Mouse (Mus musculus): Measurements from ENCODE around the gene Nrxn1. TPM values are rescaled to one million over a fixed set of nuclear protein-coding genes. Genes with fewer than 3 reads are reported as not detected.

Nrxn1 gene
- polyA plus RNA-seq, 1 experiment: 0.56 TPM

- Histone ChIP-seq H3K36me3 (ENCODE audit: control insufficient read depth, insufficient read depth, low read length) (no peaks in the 10 kb centered on the region), H3K27me3 (replicated peaks; ENCODE audit: control insufficient read depth, insufficient read depth, low read length) (no peaks in the 10 kb centered on the region), H3K4me3 (ENCODE audit: insufficient read depth, low read depth, low read length) (no peak overlapping the region), H3K27ac (ENCODE audit: insufficient read depth, low read depth, low read length) (no peak overlapping the region), H3K4me1 (ENCODE audit: control insufficient read depth, insufficient read depth, low read length) (no peaks in the 10 kb centered on the region)
- DNase-seq: no peak
- 67% methylated on average over 2 of the region's 2 CpGs for WGBS
- TF ChIP-seq POLR2A (IDR thresholded peaks at IDR 0.05; ENCODE audit: low read depth, low read length): no peak
- TF ChIP-seq CTCF (conservative IDR thresholded peaks at IDR 0.05; ENCODE audit: insufficient read depth, insufficient read length, low read depth, low read length): no peak
Observed at GRCm38 (mm10) chr17:91025061-91025623, 67.7 kb downstream of the Nrxn1 start.

DNA sequence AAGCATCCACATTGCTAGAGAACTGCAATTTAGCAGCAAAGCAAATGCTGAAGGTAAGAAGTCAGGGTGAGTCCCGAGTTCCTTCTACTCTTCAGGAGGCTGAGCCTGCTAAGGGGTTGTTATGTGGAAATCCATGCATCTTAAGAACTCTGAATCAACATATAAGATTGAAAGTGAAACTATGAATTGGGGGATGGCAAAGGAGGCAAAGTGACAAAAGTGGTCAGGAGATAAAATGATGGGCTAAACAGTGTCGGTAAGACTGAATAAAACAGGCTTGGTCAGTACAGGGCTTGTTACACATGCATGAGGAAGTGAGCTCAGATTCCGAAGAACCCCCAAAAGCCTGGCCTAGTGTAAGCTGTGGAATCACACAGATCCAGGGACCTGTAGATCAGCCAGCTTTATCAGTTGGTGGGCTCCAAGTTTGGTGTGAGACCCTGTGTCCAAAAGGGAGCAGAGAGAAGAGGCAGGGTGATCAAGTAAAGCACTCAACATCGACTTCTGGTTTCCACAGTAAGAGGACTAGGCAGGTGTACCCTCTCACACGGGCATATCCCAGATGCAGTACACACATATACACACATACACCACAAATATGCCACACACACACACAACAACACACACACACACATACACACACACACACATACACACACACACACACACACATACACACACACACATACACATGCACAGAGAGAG, 85.3 kb downstream of the Nrxn1 start:
- no peak for DNase-seq
- no peak overlapping the region for H3K4me3 ChIP-seq (ENCODE audit: insufficient read depth, low read depth, low read length)
- no peaks in the 10 kb centered on the region for H3K27me3 ChIP-seq (replicated peaks; ENCODE audit: control insufficient read depth, insufficient read depth, low read length)
- no peaks in the 10 kb centered on the region for H3K36me3 ChIP-seq (ENCODE audit: control insufficient read depth, insufficient read depth, low read length)
- H3K4me1 ChIP-seq (ENCODE audit: control insufficient read depth, insufficient read depth, low read length): no peaks in the 10 kb centered on the region
- WGBS: 77% methylated on average over 5 of the region's 5 CpGs
- TF ChIP-seq CTCF (conservative IDR thresholded peaks at IDR 0.05; ENCODE audit: insufficient read depth, insufficient read length, low read depth, low read length) (no peak), POLR2A (IDR thresholded peaks at IDR 0.05; ENCODE audit: low read depth, low read length) (no peak)
- no peak overlapping the region for H3K27ac ChIP-seq (ENCODE audit: insufficient read depth, low read depth, low read length)

DNA sequence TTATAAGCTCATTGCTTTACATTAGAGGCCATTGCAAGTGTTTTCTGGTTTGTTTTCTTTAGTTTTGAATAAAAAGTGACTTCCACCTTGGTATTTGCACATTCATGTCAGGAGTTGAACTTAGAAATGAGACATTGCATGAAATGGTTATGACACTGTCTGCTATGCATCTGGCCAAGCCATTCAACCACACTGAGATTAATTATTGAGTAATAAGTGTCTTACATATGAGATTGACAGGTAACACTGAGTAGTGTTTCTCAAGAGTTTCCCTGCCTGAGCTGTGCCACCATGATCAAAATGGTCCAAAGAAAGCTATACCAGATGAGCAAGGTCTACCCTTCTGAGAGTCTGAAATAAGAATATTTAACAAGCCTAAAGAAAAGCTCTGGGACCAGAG, 92.5 kb downstream of the Nrxn1 start:
- no peak for TF ChIP-seq CTCF (conservative IDR thresholded peaks at IDR 0.05; ENCODE audit: insufficient read depth, insufficient read length, low read depth, low read length)
- TF ChIP-seq POLR2A (IDR thresholded peaks at IDR 0.05; ENCODE audit: low read depth, low read length): no peak
- Histone ChIP-seq H3K36me3 (ENCODE audit: control insufficient read depth, insufficient read depth, low read length) (no peaks in the 10 kb centered on the region), H3K4me3 (ENCODE audit: insufficient read depth, low read depth, low read length) (no peak overlapping the region), H3K4me1 (ENCODE audit: control insufficient read depth, insufficient read depth, low read length) (no peaks in the 10 kb centered on the region), H3K27ac (ENCODE audit: insufficient read depth, low read depth, low read length) (no peak overlapping the region), H3K27me3 (replicated peaks; ENCODE audit: control insufficient read depth, insufficient read depth, low read length) (no peaks in the 10 kb centered on the region)
- DNase-seq: no peak

- TF ChIP-seq CTCF (conservative IDR thresholded peaks at IDR 0.05; ENCODE audit: insufficient read depth, insufficient read length, low read depth, low read length) (no peak), POLR2A (IDR thresholded peaks at IDR 0.05; ENCODE audit: low read depth, low read length) (no peak)
- WGBS: 74% methylated on average over 4 of the region's 4 CpGs
- Histone ChIP-seq H3K27me3 (replicated peaks; ENCODE audit: control insufficient read depth, insufficient read depth, low read length) (no peaks in the 10 kb centered on the region), H3K27ac (ENCODE audit: insufficient read depth, low read depth, low read length) (no peak overlapping the region), H3K4me1 (ENCODE audit: control insufficient read depth, insufficient read depth, low read length) (no peaks in the 10 kb centered on the region), H3K4me3 (ENCODE audit: insufficient read depth, low read depth, low read length) (no peak overlapping the region), H3K36me3 (ENCODE audit: control insufficient read depth, insufficient read depth, low read length) (no peaks in the 10 kb centered on the region)
- no peak for DNase-seq
Observed at GRCm38 (mm10) chr17:90999667-91000154, 93.2 kb downstream of the Nrxn1 start.

- no peak overlapping the region for H3K27ac ChIP-seq (ENCODE audit: insufficient read depth, low read depth, low read length)
- TF ChIP-seq CTCF (conservative IDR thresholded peaks at IDR 0.05; ENCODE audit: insufficient read depth, insufficient read length, low read depth, low read length) (no peak), POLR2A (IDR thresholded peaks at IDR 0.05; ENCODE audit: low read depth, low read length) (no peak)
- DNase-seq: no peak
- no peaks in the 10 kb centered on the region for H3K4me1 ChIP-seq (ENCODE audit: control insufficient read depth, insufficient read depth, low read length)
- no peaks in the 10 kb centered on the region for H3K27me3 ChIP-seq (replicated peaks; ENCODE audit: control insufficient read depth, insufficient read depth, low read length)
- 45% methylated on average over 1 of the region's 1 CpGs for WGBS
- H3K36me3 ChIP-seq (ENCODE audit: control insufficient read depth, insufficient read depth, low read length): no peaks in the 10 kb centered on the region
- no peak overlapping the region for H3K4me3 ChIP-seq (ENCODE audit: insufficient read depth, low read depth, low read length)
Observed at GRCm38 (mm10) chr17:90997714-90998113, 95.2 kb downstream of the Nrxn1 start.

DNA sequence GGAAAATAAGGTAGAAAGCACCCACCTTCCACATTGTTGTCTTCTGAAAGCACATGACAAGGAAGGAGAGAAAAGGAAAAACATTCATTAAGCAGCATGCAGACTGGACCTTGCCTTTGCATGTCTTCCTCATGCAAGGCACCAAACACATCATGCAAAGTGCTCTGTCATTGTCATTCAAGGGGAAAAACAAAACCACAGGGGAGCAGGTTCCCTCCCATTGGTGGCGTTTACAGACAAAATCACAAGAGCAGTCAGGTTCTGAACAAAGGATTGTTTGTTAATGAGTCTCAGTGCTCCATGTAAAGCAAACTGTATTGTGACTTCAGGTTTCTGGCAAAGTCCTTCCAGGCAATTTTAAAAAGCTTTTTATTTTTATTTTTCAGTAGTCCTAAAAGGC, 97.4 kb downstream of the Nrxn1 start:
- TF ChIP-seq POLR2A (IDR thresholded peaks at IDR 0.05; ENCODE audit: low read depth, low read length): no peak
- no peak for TF ChIP-seq CTCF (conservative IDR thresholded peaks at IDR 0.05; ENCODE audit: insufficient read depth, insufficient read length, low read depth, low read length)
- no peaks in the 10 kb centered on the region for H3K36me3 ChIP-seq (ENCODE audit: control insufficient read depth, insufficient read depth, low read length)
- 27% methylated on average over 1 of the region's 1 CpGs for WGBS
- no peak overlapping the region for H3K27ac ChIP-seq (ENCODE audit: insufficient read depth, low read depth, low read length)
- H3K4me1 ChIP-seq (ENCODE audit: control insufficient read depth, insufficient read depth, low read length): no peaks in the 10 kb centered on the region
- H3K27me3 ChIP-seq (replicated peaks; ENCODE audit: control insufficient read depth, insufficient read depth, low read length): no peaks in the 10 kb centered on the region
- no peak for DNase-seq
- H3K4me3 ChIP-seq (ENCODE audit: insufficient read depth, low read depth, low read length): no peak overlapping the region

DNA sequence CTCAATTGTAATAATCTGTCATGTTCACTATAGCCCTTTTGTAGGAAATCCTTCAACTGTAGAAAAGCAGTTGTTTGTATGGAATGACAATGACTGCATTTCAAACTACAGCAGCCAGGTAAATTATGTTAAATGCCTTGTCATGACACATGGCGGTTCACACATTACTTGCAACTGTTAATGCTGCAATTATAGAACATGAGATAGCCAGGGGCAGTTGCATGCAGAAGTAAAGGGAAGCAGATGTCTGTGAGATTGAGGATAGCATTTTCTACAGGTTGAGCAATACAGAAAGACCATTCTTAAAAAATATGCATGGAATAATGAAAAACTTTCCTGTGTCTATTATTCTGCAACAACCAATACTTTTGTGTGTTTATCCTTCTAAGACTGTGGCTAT, 98.6 kb downstream of the Nrxn1 start:
- no peaks in the 10 kb centered on the region for H3K36me3 ChIP-seq (ENCODE audit: control insufficient read depth, insufficient read depth, low read length)
- no peaks in the 10 kb centered on the region for H3K27me3 ChIP-seq (replicated peaks; ENCODE audit: control insufficient read depth, insufficient read depth, low read length)
- TF ChIP-seq CTCF (conservative IDR thresholded peaks at IDR 0.05; ENCODE audit: insufficient read depth, insufficient read length, low read depth, low read length): no peak
- TF ChIP-seq POLR2A (IDR thresholded peaks at IDR 0.05; ENCODE audit: low read depth, low read length): no peak
- WGBS: 77% methylated on average over 1 of the region's 1 CpGs
- no peak overlapping the region for H3K27ac ChIP-seq (ENCODE audit: insufficient read depth, low read depth, low read length)
- DNase-seq: no peak
- no peak overlapping the region for H3K4me3 ChIP-seq (ENCODE audit: insufficient read depth, low read depth, low read length)
- H3K4me1 ChIP-seq (ENCODE audit: control insufficient read depth, insufficient read depth, low read length): no peaks in the 10 kb centered on the region

Measured in kidney, adult 2 months (tissue).